Comparison of ENCODE assay signal across 10 mouse cellular contexts in the genomic region with DNA sequence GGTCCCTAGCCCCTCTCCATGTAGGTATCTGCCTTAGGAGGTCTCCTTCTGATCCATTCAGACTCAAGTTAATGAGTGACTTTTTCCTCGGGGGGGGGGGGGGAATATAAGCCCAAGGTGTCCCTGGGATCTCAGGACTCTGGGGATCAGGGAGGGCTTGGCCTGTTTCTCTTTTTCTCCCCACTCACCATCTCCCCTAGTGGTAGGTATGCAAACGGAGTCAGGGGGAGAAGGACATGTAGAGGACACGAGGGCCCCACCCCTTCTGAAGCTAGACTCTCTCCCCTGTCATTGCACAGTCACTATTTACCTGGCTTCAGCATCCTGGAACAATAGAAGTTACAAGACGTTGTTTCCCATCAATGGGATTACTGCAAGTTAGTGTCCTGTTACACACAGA. TPM values are rescaled to one million over a fixed set of nuclear protein-coding genes. Genes with fewer than 3 reads are reported as not detected.
A peak's percentile ranks its signal among the peaks of the same experiment; 100 is the strongest.
DNase-seq lines count a peak whose midpoint lies in the region; ATAC-seq and TF ChIP-seq lines count a peak whose summit lies in the region.
"Had no signal": no experiment of that assay in that cellular context is flagged by ENCODE, and none has a peak within 500 bp of the region (broad histone marks: within the 10 kb centered on the region; RNA-seq: fewer than 3 reads in every experiment).

No protein-coding gene starts in this region.

- no peaks in the 10 kb centered on the region for H3K4me1 ChIP-seq in lung, embryonic 14.5 days (ENCODE audit: insufficient read depth)
- no peaks in the 10 kb centered on the region for H3K4me1 ChIP-seq in kidney, embryonic 14.5 days (ENCODE audit: control insufficient read depth, insufficient read depth, low read length)
- H3K4me1 ChIP-seq in stomach, postnatal 0 days (replicated peaks; ENCODE audit: control insufficient read depth, insufficient read depth), result no peaks in the 10 kb centered on the region
- no peaks in the 10 kb centered on the region; the same call in 1 of the 2 replicates for H3K4me1 ChIP-seq in midbrain, embryonic 16.5 days (ENCODE audit: control insufficient read depth, insufficient read depth, low read length)
- H3K4me1 ChIP-seq: neural tube, embryonic 13.5 days had no signal

- no peak overlapping the region for H3K27ac ChIP-seq in lung, embryonic 14.5 days (ENCODE audit: low read depth)
- H3K27ac ChIP-seq in kidney, embryonic 14.5 days (ENCODE audit: low read depth, low read length), result no peak overlapping the region
- no peak overlapping the region for H3K27ac ChIP-seq in stomach, postnatal 0 days (replicated peaks)
- no peak overlapping the region for H3K27ac ChIP-seq in midbrain, embryonic 16.5 days (ENCODE audit: low read length)
- H3K27ac ChIP-seq: forebrain, embryonic 10.5 days; neural tube, embryonic 13.5 days had no signal

- ATAC-seq in lung, embryonic 14.5 days (ENCODE audit: insufficient read depth), result peak; percentile 26; the same call in 1 of the 2 replicates
- ATAC-seq in kidney, embryonic 14.5 days (ENCODE audit: low FRiP score, low TSS enrichment), result 0 out of 2 replicates have a peak, but pooled peaks have one; percentile 13
- ATAC-seq in stomach, postnatal 0 days (ENCODE audit: low FRiP score, low TSS enrichment), result no peak
- no peak for ATAC-seq in erythroid progenitor cell, adult 5-6 weeks (replicated peaks; ENCODE audit: low FRiP score, poor library complexity, severe bottlenecking)
- ATAC-seq in midbrain, embryonic 16.5 days, result no peak
- ATAC-seq: hindbrain, embryonic 16.5 days had no signal

- peaks cover 8% of the 10 kb centered on the region; the same call in 1 of the 2 replicates for H3K27me3 ChIP-seq in lung, embryonic 14.5 days (ENCODE audit: insufficient read depth, low read length)
- H3K27me3 ChIP-seq in kidney, embryonic 14.5 days (ENCODE audit: control insufficient read depth, insufficient read depth, low read length), result peaks cover 3% of the 10 kb centered on the region; the same call in 1 of the 2 replicates
- no peaks in the 10 kb centered on the region for H3K27me3 ChIP-seq in stomach, postnatal 0 days (ENCODE audit: control insufficient read depth, insufficient read depth, low read length)
- H3K27me3 ChIP-seq in midbrain, embryonic 16.5 days (ENCODE audit: control insufficient read depth, insufficient read depth, low read depth, low read length), result peaks cover 10% of the 10 kb centered on the region

- no peak for TF ChIP-seq EP300 in stomach, postnatal 0 days (optimal IDR thresholded peaks at IDR 0.05)

- no peak overlapping the region for H3K4me3 ChIP-seq in lung, embryonic 14.5 days (ENCODE audit: low read depth, low read length)
- no peak overlapping the region for H3K4me3 ChIP-seq in kidney, embryonic 14.5 days (ENCODE audit: low read length)
- no peak overlapping the region for H3K4me3 ChIP-seq in stomach, postnatal 0 days (ENCODE audit: low read depth, low read length)
- no peak overlapping the region for H3K4me3 ChIP-seq in midbrain, embryonic 16.5 days (ENCODE audit: low read depth, low read length)
- H3K4me3 ChIP-seq: forebrain, embryonic 10.5 days; neural tube, embryonic 13.5 days had no signal

- no peaks in the 10 kb centered on the region for H3K36me3 ChIP-seq in lung, embryonic 14.5 days (ENCODE audit: insufficient read depth)
- H3K36me3 ChIP-seq in kidney, embryonic 14.5 days (ENCODE audit: control insufficient read depth, insufficient read depth, low read length), result no peaks in the 10 kb centered on the region
- H3K36me3 ChIP-seq in stomach, postnatal 0 days (ENCODE audit: control insufficient read depth, insufficient read depth, low read length), result no peaks in the 10 kb centered on the region
- H3K36me3 ChIP-seq in midbrain, embryonic 16.5 days (ENCODE audit: control insufficient read depth, insufficient read depth, low read length), result no peaks in the 10 kb centered on the region
- H3K36me3 ChIP-seq: forebrain, embryonic 10.5 days; neural tube, embryonic 13.5 days had no signal

- peak; percentile 17 for DNase-seq in lung, embryonic 14.5 days
- no peak for DNase-seq in lung, postnatal 14 days
- DNase-seq in brain, embryonic 14.5 days (ENCODE audit: low read depth), result no peak
- no peak for DNase-seq in stomach, postnatal 0 days (ENCODE audit: low spot score)

- H3K4me2 ChIP-seq in lung, embryonic 14.5 days, result no peak overlapping the region
- no peak overlapping the region for H3K4me2 ChIP-seq in kidney, embryonic 14.5 days (replicated peaks; ENCODE audit: low read depth, low read length)
- H3K4me2 ChIP-seq in stomach, postnatal 0 days (replicated peaks; ENCODE audit: low read depth), result no peak overlapping the region
- no peak overlapping the region for H3K4me2 ChIP-seq in midbrain, embryonic 16.5 days (ENCODE audit: low read length)
- H3K4me2 ChIP-seq: neural tube, embryonic 13.5 days had no signal

- TF ChIP-seq POLR2A in brain, embryonic 14.5 days (IDR thresholded peaks at IDR 0.05; ENCODE audit: borderline replicate concordance, extremely low read depth, insufficient read depth, insufficient read length, poor library complexity, severe bottlenecking), result no peak

- no peaks in the 10 kb centered on the region for H3K9me3 ChIP-seq in lung, embryonic 14.5 days (ENCODE audit: low read depth, low read length)
- H3K9me3 ChIP-seq in kidney, embryonic 14.5 days (ENCODE audit: control insufficient read depth, low read length), result no peaks in the 10 kb centered on the region
- H3K9me3 ChIP-seq in stomach, postnatal 0 days (ENCODE audit: control insufficient read depth, low read length), result no peaks in the 10 kb centered on the region
- no peaks in the 10 kb centered on the region for H3K9me3 ChIP-seq in midbrain, embryonic 16.5 days (replicated peaks; ENCODE audit: control insufficient read depth, low read length, poor library complexity, severe bottlenecking)
- H3K9me3 ChIP-seq: forebrain, embryonic 10.5 days; neural tube, embryonic 13.5 days had no signal

- WGBS in lung, embryonic 14.5 days, result 45% methylated on average over 4 of the region's 4 CpGs
- 40% methylated on average over 4 of the region's 4 CpGs for WGBS in kidney, embryonic 14.5 days
- WGBS in stomach, postnatal 0 days, result 33% methylated on average over 4 of the region's 4 CpGs
- 33% methylated on average over 3 of the region's 4 CpGs for WGBS in midbrain, embryonic 16.5 days

- peak; percentile 66 for TF ChIP-seq CTCF in lung, embryonic 14.5 days (IDR thresholded peaks at IDR 0.05; ENCODE audit: low read depth)
- 0 out of 2 replicates have a peak, but pooled peaks have one; percentile 1 for TF ChIP-seq CTCF in brain, embryonic 14.5 days (IDR thresholded peaks at IDR 0.05; ENCODE audit: borderline replicate concordance, extremely low read depth, insufficient read depth, insufficient read length)
- TF ChIP-seq CTCF in stomach, postnatal 0 days (IDR thresholded peaks at IDR 0.05; ENCODE audit: low read depth), result peak; percentile 55

- H3K9ac ChIP-seq in lung, embryonic 14.5 days, result no peak overlapping the region
- no peak overlapping the region for H3K9ac ChIP-seq in kidney, embryonic 14.5 days (ENCODE audit: low read depth, low read length)
- no peak overlapping the region for H3K9ac ChIP-seq in stomach, postnatal 0 days (ENCODE audit: low read length)
- H3K9ac ChIP-seq in midbrain, embryonic 16.5 days (ENCODE audit: low read depth, low read length), result no peak overlapping the region
- H3K9ac ChIP-seq: neural tube, embryonic 13.5 days had no signal

RNA-seq across cellular contexts. Expression of a gene that starts 45.1 kb away (rescaled TPM):
- 11.3 and 11.4 TPM in 2 replicates for polyA plus RNA-seq in lung, embryonic 14.5 days (2014; fragmentation: Nextera tagmentation; extraction: Ambion mirVana)
- polyA plus RNA-seq in brain, embryonic 14.5 days (2012; rRNA removed), result 5.7 and 7.8 TPM in 2 replicates
- 4.1 and 7.5 TPM in 2 replicates for polyA plus RNA-seq in kidney, embryonic 14.5 days (2014; fragmentation: Nextera tagmentation; extraction: Ambion mirVana)
- 3.1 and 3.2 TPM in 2 replicates for polyA plus RNA-seq in stomach, postnatal 0 days (2015; fragmentation: Nextera tagmentation; extraction: Ambion mirVana)
- 1.7 and 3.6 TPM in 2 replicates for total RNA-seq in erythroid progenitor cell, adult 5-6 weeks (2015; ENCODE audit: low replicate concordance)
- 2.7 and 4.2 TPM in 2 replicates for total RNA-seq in erythroid progenitor cell, adult 5-6 weeks (2017; ENCODE audit: low replicate concordance)
- 3.8 and 5.1 TPM in 2 replicates for polyA plus RNA-seq in midbrain, embryonic 16.5 days (2015; fragmentation: Nextera tagmentation; extraction: Ambion mirVana)

Comparison
In these comparisons a context has a peak if more than half of its experiments do, and no peak if none do; other contexts are left out.
1. ATAC-seq: peak in lung, embryonic 14.5 days (single experiment) and kidney, embryonic 14.5 days (single experiment); none in stomach, postnatal 0 days (single experiment), erythroid progenitor cell, adult 5-6 weeks (single experiment) and midbrain, embryonic 16.5 days (single experiment).
2. CTCF ChIP-seq: peak in every context shown above with its lines; median percentile 66 in lung, embryonic 14.5 days; 55 in stomach, postnatal 0 days; 1 in brain, embryonic 14.5 days.